Mouse (Mus musculus) embryonic facial prominence, embryonic 12.5 days (tissue): Measurements from ENCODE around the gene Espn. TPM values are rescaled to one million over a fixed set of nuclear protein-coding genes. Genes with fewer than 3 reads are reported as not detected.

ENCODE experiments used
- ATAC-seq: fragments of 200-750 bp; cut with Nextera tagmentation; 2 replicates; pipeline ENCODE4 v1.8.0; 2017; ENCODE audit not compliant: insufficient number of reproducible peaks, insufficient read depth, low FRiP score, low TSS enrichment
- H3K27ac ChIP-seq: fragments of 300-500 bp; sonication (generic); 2 replicates; pipeline ENCODE4 v1.5.1; 2016; ENCODE audit warnings: mild to moderate bottlenecking
- H3K27me3 ChIP-seq: fragments of 300-500 bp; sonication (generic); 2 replicates; pipeline ENCODE4 v1.6.1; 2016; ENCODE audit warnings: mild to moderate bottlenecking, moderate library complexity
- H3K36me3 ChIP-seq: fragments of 300-500 bp; sonication (generic); 2 replicates; pipeline ENCODE4 v1.6.1; 2016; ENCODE audit warnings: mild to moderate bottlenecking
- H3K4me1 ChIP-seq: fragments of 300-500 bp; sonication (generic); 2 replicates; pipeline ENCODE4 v1.6.1; 2016
- H3K4me2 ChIP-seq: fragments of 300-500 bp; sonication (generic); replicated peaks from 2 replicates; pipeline ENCODE4 v1.6.1; 2016; ENCODE audit warnings: mild to moderate bottlenecking, moderate library complexity
- H3K4me3 ChIP-seq: fragments of 300-500 bp; sonication (generic); 2 replicates; pipeline ENCODE4 v1.5.1; 2016; ENCODE audit warnings: mild to moderate bottlenecking
- H3K9ac ChIP-seq: fragments of 300-500 bp; sonication (generic); 2 replicates; pipeline ENCODE4 v1.6.1; 2016; ENCODE audit warnings: mild to moderate bottlenecking, moderate library complexity
- H3K9me3 ChIP-seq: fragments of 300-500 bp; sonication (generic); 2 replicates; pipeline ENCODE4 v1.6.1; 2016; ENCODE audit warnings: mild to moderate bottlenecking, moderate library complexity
- WGBS: fragments of 180-500 bp; shearing (Covaris S2); methylation state at CpG from one replicate; pipeline ENCODE4 v1.1.7; 2016; 5-methylcytosine and 5-hydroxymethylcytosine counted together
- polyA plus RNA-seq: library from polyadenylated mRNA; unstranded; fragments of >200 nt; fragmentation: Nextera tagmentation; extraction: Ambion mirVana; gene quantifications from 2 replicates; pipeline ENCODE4 v1.2.1, GENCODE M21; 2016

The Espn gene
- polyA plus RNA-seq, 1 experiment from 2014 or later = 6.6 TPM

GRCm38 (mm10) chr4:152129395-152129930 is 22.7 kb downstream of the Espn start:
- Histone ChIP-seq H3K4me2 (0 out of 2 replicates have a peak overlapping the region, but pooled peaks have one; percentile 64), H3K36me3 (no peaks in the 10 kb centered on the region), H3K9me3 (no peaks in the 10 kb centered on the region), H3K9ac (no peak overlapping the region), H3K4me1 (peaks cover 41% of the 10 kb centered on the region), H3K27ac (no peak overlapping the region), H3K4me3 (no peak overlapping the region), H3K27me3 (peaks cover 100% of the 10 kb centered on the region)
- WGBS = 23% methylated on average over 13 of the region's 13 CpGs
- no peak for ATAC-seq

- peaks cover 41% of the 10 kb centered on the region for H3K4me1 ChIP-seq
- 52% methylated on average over 5 of the region's 5 CpGs for WGBS
- peaks cover 100% of the 10 kb centered on the region for H3K27me3 ChIP-seq
Measured at GRCm38 (mm10) chr4:152128784-152129183, 23.4 kb downstream of the Espn start.

GRCm38 (mm10) chr4:152127884-152128283 is 24.3 kb downstream of the Espn start:
- WGBS = 71% methylated on average over 11 of the region's 11 CpGs
- Histone ChIP-seq H3K9ac (no peak overlapping the region), H3K4me2 (no peak overlapping the region), H3K4me3 (no peak overlapping the region), H3K4me1 (peaks cover 41% of the 10 kb centered on the region), H3K36me3 (no peaks in the 10 kb centered on the region), H3K9me3 (no peaks in the 10 kb centered on the region), H3K27me3 (peaks cover 100% of the 10 kb centered on the region), H3K27ac (no peak overlapping the region)
- ATAC-seq = no peak

More at GRCm38 (mm10) chr4:152128784-152129183, 23.4 kb downstream of the Espn start:
- ATAC-seq = no peak
- H3K4me2 ChIP-seq = no peak overlapping the region
- no peaks in the 10 kb centered on the region for H3K36me3 ChIP-seq
- no peaks in the 10 kb centered on the region for H3K9me3 ChIP-seq
- no peak overlapping the region for H3K9ac ChIP-seq
- H3K4me3 ChIP-seq = no peak overlapping the region
- no peak overlapping the region for H3K27ac ChIP-seq

GRCm38 (mm10) chr4:152126026-152126920 is 25.9 kb downstream of the Espn start:
- no peaks in the 10 kb centered on the region for H3K9me3 ChIP-seq
- no peaks in the 10 kb centered on the region for H3K36me3 ChIP-seq
- H3K27me3 ChIP-seq = peaks cover 99% of the 10 kb centered on the region
- ATAC-seq = no peak
- WGBS = 5% methylated on average over 65 of the region's 65 CpGs
- H3K4me1 ChIP-seq = peaks cover 28% of the 10 kb centered on the region
- H3K4me3 ChIP-seq = peak overlapping the region; percentile 17; the same call in 1 of the 2 replicates
- H3K9ac ChIP-seq = no peak overlapping the region
- no peak overlapping the region for H3K27ac ChIP-seq
- peak overlapping the region; percentile 30 for H3K4me2 ChIP-seq

GRCm38 (mm10) chr4:152125161-152126025 is 26.8 kb downstream of the Espn start:
- Histone ChIP-seq H3K9me3 (no peaks in the 10 kb centered on the region), H3K27me3 (peaks cover 99% of the 10 kb centered on the region), H3K4me1 (peaks cover 28% of the 10 kb centered on the region), H3K36me3 (no peaks in the 10 kb centered on the region), H3K4me2 (peak overlapping the region; percentile 30), H3K9ac (no peak overlapping the region), H3K4me3 (peak overlapping the region; percentile 17; the same call in 1 of the 2 replicates), H3K27ac (no peak overlapping the region)
- 8% methylated on average over 56 of the region's 56 CpGs for WGBS
- no peak for ATAC-seq

GRCm38 (mm10) chr4:152124361-152124961 is 27.7 kb downstream of the Espn start:
- Histone ChIP-seq H3K9ac (no peak overlapping the region), H3K27me3 (peaks cover 99% of the 10 kb centered on the region), H3K36me3 (no peaks in the 10 kb centered on the region), H3K4me1 (peaks cover 35% of the 10 kb centered on the region), H3K27ac (no peak overlapping the region), H3K4me3 (no peak overlapping the region), H3K4me2 (no peak overlapping the region), H3K9me3 (no peaks in the 10 kb centered on the region)
- no peak for ATAC-seq
- 20% methylated on average over 13 of the region's 13 CpGs for WGBS

GRCm38 (mm10) chr4:152121183-152121505 is 31.0 kb downstream of the Espn start:
- no peak for ATAC-seq
- Histone ChIP-seq H3K4me3 (peak overlapping the region; percentile 13), H3K9me3 (no peaks in the 10 kb centered on the region), H3K4me2 (peak overlapping the region; percentile 37), H3K9ac (no peak overlapping the region), H3K36me3 (no peaks in the 10 kb centered on the region), H3K27ac (no peak overlapping the region), H3K27me3 (peaks cover 99% of the 10 kb centered on the region), H3K4me1 (peaks cover 36% of the 10 kb centered on the region)
- 2% methylated on average over 12 of the region's 12 CpGs for WGBS

GRCm38 (mm10) chr4:152120311-152121182 is 31.6 kb downstream of the Espn start:
- H3K27ac ChIP-seq = no peak overlapping the region
- peaks cover 36% of the 10 kb centered on the region for H3K4me1 ChIP-seq
- WGBS = 1% methylated on average over 31 of the region's 31 CpGs

GRCm38 (mm10) chr4:152119396-152120292 is 32.5 kb downstream of the Espn start:
- H3K9ac ChIP-seq = no peak overlapping the region
- 4% methylated on average over 39 of the region's 39 CpGs for WGBS

More at GRCm38 (mm10) chr4:152120311-152121182, 31.6 kb downstream of the Espn start:
- H3K4me3 ChIP-seq = peak overlapping the region; percentile 13
- no peaks in the 10 kb centered on the region for H3K9me3 ChIP-seq
- H3K9ac ChIP-seq = no peak overlapping the region
- no peaks in the 10 kb centered on the region for H3K36me3 ChIP-seq
- H3K4me2 ChIP-seq = peak overlapping the region; percentile 37
- no peak for ATAC-seq
- peaks cover 99% of the 10 kb centered on the region for H3K27me3 ChIP-seq

GRCm38 (mm10) chr4:152117538-152117937 is 34.6 kb downstream of the Espn start:
- peaks cover 34% of the 10 kb centered on the region for H3K4me1 ChIP-seq
- ATAC-seq = no peak
- H3K27ac ChIP-seq = no peak overlapping the region
- no peak overlapping the region for H3K9ac ChIP-seq
- H3K36me3 ChIP-seq = peaks cover 25% of the 10 kb centered on the region
- H3K4me3 ChIP-seq = no peak overlapping the region
- H3K27me3 ChIP-seq = peaks cover 88% of the 10 kb centered on the region
- H3K4me2 ChIP-seq = no peak overlapping the region
- no peaks in the 10 kb centered on the region for H3K9me3 ChIP-seq
- 73% methylated on average over 9 of the region's 9 CpGs for WGBS

More at GRCm38 (mm10) chr4:152119396-152120292, 32.5 kb downstream of the Espn start:
- Histone ChIP-seq H3K4me1 (peaks cover 34% of the 10 kb centered on the region), H3K27me3 (peaks cover 99% of the 10 kb centered on the region), H3K4me3 (peak overlapping the region; percentile 14; the same call in 1 of the 2 replicates), H3K9me3 (no peaks in the 10 kb centered on the region), H3K36me3 (peaks cover 6% of the 10 kb centered on the region; the same call in 1 of the 2 replicates), H3K4me2 (peak overlapping the region; percentile 37), H3K27ac (no peak overlapping the region)
- no peak for ATAC-seq
